Mouse (Mus musculus) T-helper 1 cell (primary cell): ENCODE measurements around the gene Tes3-ps.

Experiments used
- in situ Hi-C: fragments of 300-600 bp; cut with MboI, MseI; formaldehyde crosslinking; loops from one replicate; pipeline ENCODE4 v1.15.1; 2025; ENCODE audit warnings: high pct_unique_total_duplicates

Gene Tes3-ps

GRCm38 (mm10) chr13:49485388-49485787, 7.7 kb upstream of the Tes3-ps start:
- in situ Hi-C loops, result no loop called here

- in situ Hi-C loops, result no loop called here
Measured at GRCm38 (mm10) chr13:49504510-49504909, 11.4 kb downstream of the Tes3-ps start, which contains the start of gene Ecm2. TSS of gene Ecm2 (plus strand) at chr13:49504810.

DNA sequence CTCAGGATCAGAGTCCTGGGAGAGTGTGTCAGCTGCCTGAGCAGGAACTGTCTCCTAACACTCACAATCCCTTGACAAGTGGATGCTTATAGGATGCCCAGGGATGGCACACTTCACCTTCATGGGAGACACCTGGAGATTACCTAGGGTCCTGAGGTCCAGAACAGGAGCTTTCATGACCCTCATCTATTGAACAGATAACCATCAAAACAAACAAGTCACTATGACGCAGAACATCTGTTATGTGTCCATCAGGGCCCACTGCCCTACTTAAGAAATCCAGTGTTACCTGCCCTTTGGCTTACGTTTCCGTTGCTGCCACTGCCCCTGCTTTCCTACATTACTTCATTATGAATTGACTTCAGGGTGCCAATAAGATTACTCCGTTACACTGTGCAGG, 12.7 kb downstream of the Tes3-ps start:
- in situ Hi-C loops, result no loop called here

DNA sequence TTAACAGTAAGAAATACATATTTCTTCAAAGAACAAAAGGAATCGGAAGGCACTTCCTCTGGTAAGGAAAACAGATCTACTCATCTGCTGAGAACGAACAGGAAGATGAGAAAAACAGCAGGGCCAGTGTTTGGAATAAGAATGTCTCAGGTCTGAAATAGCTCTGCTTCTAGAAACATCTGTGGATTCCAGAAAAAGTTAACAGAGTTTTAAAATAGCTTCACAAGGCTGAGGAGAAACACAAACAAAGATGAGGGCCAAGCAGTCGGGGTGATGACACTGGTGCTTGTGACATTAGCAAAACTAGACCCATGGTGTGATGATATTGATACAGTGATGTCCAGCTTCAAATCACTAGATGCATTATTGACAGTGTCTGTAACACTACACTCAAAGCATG, 14.1 kb downstream of the Tes3-ps start:
- in situ Hi-C loops, result no loop called here

GRCm38 (mm10) chr13:49518761-49519160, 25.6 kb downstream of the Tes3-ps start:
- in situ Hi-C loops, result no loop called here

- in situ Hi-C loops, result no loop called here
Measured at GRCm38 (mm10) chr13:49526235-49526634, 33.1 kb downstream of the Tes3-ps start.

DNA sequence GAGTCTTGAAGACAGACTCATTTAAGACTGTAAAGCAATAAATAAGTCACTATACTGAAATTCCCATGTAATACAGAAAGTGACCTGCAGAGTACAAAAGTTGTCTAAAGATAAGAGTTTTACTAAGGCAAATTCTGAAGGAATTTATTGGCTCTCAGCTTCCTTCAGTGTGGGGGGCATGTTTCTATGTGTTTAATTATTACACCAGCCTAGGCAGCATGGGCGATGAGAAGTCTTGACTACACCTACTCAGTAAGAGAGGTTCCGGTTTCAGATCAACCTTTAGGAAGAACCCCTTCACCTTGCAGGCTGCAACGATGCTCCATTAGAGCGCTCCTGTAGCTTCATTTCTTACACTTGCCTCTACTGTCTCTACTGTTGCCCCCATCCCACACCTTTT, 37.5 kb downstream of the Tes3-ps start:
- in situ Hi-C loops, result no loop called here

- in situ Hi-C loops, result no loop called here
Measured at GRCm38 (mm10) chr13:49536946-49537345, 43.8 kb downstream of the Tes3-ps start.

DNA sequence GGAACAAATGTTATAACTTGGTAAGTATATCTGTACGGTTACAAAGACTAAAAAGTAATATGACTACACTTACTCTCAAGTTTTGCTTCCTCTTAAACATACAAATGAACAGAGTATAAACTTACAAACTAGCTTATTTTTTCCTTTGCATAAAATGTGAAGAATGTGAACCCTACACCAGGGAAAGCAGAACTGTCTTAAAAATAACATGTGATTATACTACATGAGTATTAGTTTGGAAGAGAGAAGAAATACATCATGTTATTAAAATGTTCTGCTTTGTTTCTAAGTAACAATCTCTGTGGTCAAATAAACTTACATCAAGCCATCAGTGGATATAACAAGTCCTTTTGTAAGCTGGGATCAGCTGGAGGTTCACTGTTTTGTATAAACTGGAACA, 45.6 kb downstream of the Tes3-ps start:
- in situ Hi-C loops, result no loop called here

DNA sequence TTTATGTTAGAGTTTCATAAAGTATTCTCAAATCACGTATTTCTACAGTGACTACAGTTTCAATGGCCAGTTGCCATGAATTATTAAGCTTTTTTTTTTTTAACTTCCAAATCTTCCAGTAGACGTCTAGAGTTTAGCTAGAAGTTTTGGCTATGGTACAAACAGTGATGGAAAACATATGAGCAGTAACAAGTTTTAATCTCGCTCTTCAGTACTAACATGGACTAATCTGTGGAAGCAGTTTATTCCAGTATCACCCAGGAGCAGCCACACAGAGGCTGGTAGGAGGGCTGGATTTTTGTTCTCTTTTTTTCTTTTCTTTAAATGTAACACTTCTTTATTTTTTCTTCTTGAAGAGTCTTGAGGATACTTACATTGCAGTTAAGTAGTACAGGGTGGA, 51.2 kb downstream of the Tes3-ps start, which contains the start of gene Aspn:
Gene Aspn, plus strand, starts transcription at position 165 of the 400 bp plus-strand sequence.
- in situ Hi-C loops, result no loop called here

GRCm38 (mm10) chr13:49545646-49546045, 52.5 kb downstream of the Tes3-ps start:
- in situ Hi-C loops, result no loop called here
